In genomic region chr2:73510731-73511360, GRCm38 (mm10) we compare ENCODE assay signal across 18 mouse cellular contexts. TPM values are rescaled to one million over a fixed set of nuclear protein-coding genes. Genes with fewer than 3 reads are reported as not detected.
DNase-seq lines count a peak whose midpoint lies in the region; ATAC-seq and TF ChIP-seq lines count a peak whose summit lies in the region.
"Had no signal": no experiment of that assay in that cellular context is flagged by ENCODE, and none has a peak within 500 bp of the region (broad histone marks: within the 10 kb centered on the region; RNA-seq: fewer than 3 reads in every experiment).

No protein-coding gene starts in this region.

- H3K27ac ChIP-seq in gastrocnemius, adult 2 months: peak overlapping the region; percentile 88
- H3K27ac ChIP-seq in heart, postnatal 0 days (ENCODE audit: low read depth): peak overlapping the region; percentile 34; the same call in 1 of the 2 replicates
- H3K27ac ChIP-seq in embryonic facial prominence, embryonic 15.5 days (replicated peaks): peak overlapping the region; percentile 35
- 0 out of 2 replicates have a peak overlapping the region, but pooled peaks have one; percentile 7 for H3K27ac ChIP-seq in limb, embryonic 10.5 days
- H3K27ac ChIP-seq in left cerebral cortex, adult 2 months: no peak overlapping the region
- H3K27ac ChIP-seq: forebrain, embryonic 12.5 days; heart, embryonic 15.5 days; hindbrain, embryonic 15.5 days had no signal

- no peak overlapping the region for H3K4me3 ChIP-seq in gastrocnemius, adult 2 months
- no peak overlapping the region for H3K4me3 ChIP-seq in heart, postnatal 0 days (ENCODE audit: low read depth, low read length)
- no peak overlapping the region for H3K4me3 ChIP-seq in embryonic facial prominence, embryonic 15.5 days (replicated peaks)
- H3K4me3 ChIP-seq in limb, embryonic 10.5 days: no peak overlapping the region
- no peak overlapping the region for H3K4me3 ChIP-seq in left cerebral cortex, adult 2 months
- H3K4me3 ChIP-seq: forebrain, embryonic 12.5 days; heart, embryonic 15.5 days; hindbrain, embryonic 15.5 days had no signal

- H3K4me2 ChIP-seq in heart, postnatal 0 days (ENCODE audit: low read depth, low read length): no peak overlapping the region
- no peak overlapping the region for H3K4me2 ChIP-seq in embryonic facial prominence, embryonic 15.5 days (replicated peaks)
- H3K4me2 ChIP-seq: forebrain, embryonic 12.5 days; heart, embryonic 15.5 days; hindbrain, embryonic 15.5 days had no signal

- WGBS in heart, postnatal 0 days: 66% methylated on average over 7 of the region's 7 CpGs
- 65% methylated on average over 7 of the region's 7 CpGs for WGBS in embryonic facial prominence, embryonic 15.5 days
- 82% methylated on average over 7 of the region's 7 CpGs for WGBS in limb, embryonic 10.5 days

- H3K9me3 ChIP-seq in heart, postnatal 0 days (replicated peaks; ENCODE audit: control insufficient read depth, low read length): no peaks in the 10 kb centered on the region
- no peaks in the 10 kb centered on the region for H3K9me3 ChIP-seq in embryonic facial prominence, embryonic 15.5 days (replicated peaks)
- H3K9me3 ChIP-seq in limb, embryonic 10.5 days (replicated peaks): no peaks in the 10 kb centered on the region
- H3K9me3 ChIP-seq: forebrain, embryonic 12.5 days; heart, embryonic 15.5 days; hindbrain, embryonic 15.5 days had no signal

- DNase-seq in gastrocnemius, adult 2 months: no peak
- DNase-seq in gastrocnemius, adult 18-20 months (ENCODE audit: low spot score): no peak
- DNase-seq in heart, postnatal 0 days (ENCODE audit: low spot score): no peak
- no peak for DNase-seq in heart, postnatal 4 days
- DNase-seq in limb, embryonic 10.5 days (ENCODE audit: low spot score): no peak
- no peak for DNase-seq in thymus, postnatal 10 days (ENCODE audit: low spot score in 2 of 2)
- no peak for DNase-seq in left cerebral cortex, adult 2 months (ENCODE audit: extremely low spot score in 1 of 2, low spot score in 2 of 2)
- DNase-seq: cerebellum, adult 11-12 months; cerebellum, adult 9-10 months; cerebellum, postnatal 25 days; gastrocnemius, postnatal 25 days; kidney, adult 2 months had no signal

- peaks cover 13% of the 10 kb centered on the region; the same call in 1 of the 2 replicates for H3K4me1 ChIP-seq in heart, postnatal 0 days (ENCODE audit: control insufficient read depth, insufficient read depth)
- peaks cover 45% of the 10 kb centered on the region for H3K4me1 ChIP-seq in embryonic facial prominence, embryonic 15.5 days
- peaks cover 63% of the 10 kb centered on the region for H3K4me1 ChIP-seq in limb, embryonic 10.5 days
- H3K4me1 ChIP-seq: forebrain, embryonic 12.5 days; hindbrain, embryonic 15.5 days had no signal

- no peaks in the 10 kb centered on the region for H3K36me3 ChIP-seq in heart, postnatal 0 days (replicated peaks; ENCODE audit: control insufficient read depth, insufficient read depth, low read length)
- no peaks in the 10 kb centered on the region for H3K36me3 ChIP-seq in embryonic facial prominence, embryonic 15.5 days
- H3K36me3 ChIP-seq in limb, embryonic 10.5 days: peaks cover 9% of the 10 kb centered on the region; the same call in 1 of the 2 replicates
- H3K36me3 ChIP-seq: forebrain, embryonic 12.5 days; heart, embryonic 15.5 days; hindbrain, embryonic 15.5 days had no signal

- TF ChIP-seq CTCF in gastrocnemius, adult 2 months (IDR thresholded peaks at IDR 0.05): no peak
- no peak for TF ChIP-seq CTCF in heart, postnatal 0 days (IDR thresholded peaks at IDR 0.05; ENCODE audit: low read depth)
- TF ChIP-seq CTCF in left cerebral cortex, adult 2 months (IDR thresholded peaks at IDR 0.05): no peak

- no peak for TF ChIP-seq EP300 in heart, postnatal 0 days (IDR thresholded peaks at IDR 0.05; ENCODE audit: low read depth)

- no peak for ATAC-seq in heart, postnatal 0 days (ENCODE audit: insufficient read depth, low read depth)
- ATAC-seq in embryonic facial prominence, embryonic 15.5 days (ENCODE audit: insufficient number of reproducible peaks, low FRiP score, low TSS enrichment, low read depth): no peak
- ATAC-seq: forebrain, embryonic 16.5 days; intestine, embryonic 16.5 days had no signal

- intact Hi-C loops in gastrocnemius, adult 2 months (cut with DNase I): no loop called here
- intact Hi-C loops in left cerebral cortex, adult 2 months (cut with DNase I): no loop called here

- H3K9ac ChIP-seq in heart, postnatal 0 days (replicated peaks; ENCODE audit: low read depth, low read length): no peak overlapping the region
- H3K9ac ChIP-seq in embryonic facial prominence, embryonic 15.5 days: no peak overlapping the region
- H3K9ac ChIP-seq: forebrain, embryonic 12.5 days; heart, embryonic 15.5 days; hindbrain, embryonic 15.5 days had no signal

- no peaks in the 10 kb centered on the region for H3K27me3 ChIP-seq in heart, postnatal 0 days (ENCODE audit: control insufficient read depth, insufficient read depth, low read length)
- no peaks in the 10 kb centered on the region for H3K27me3 ChIP-seq in embryonic facial prominence, embryonic 15.5 days
- no peaks in the 10 kb centered on the region for H3K27me3 ChIP-seq in limb, embryonic 10.5 days (ENCODE audit: low read depth, poor library complexity, severe bottlenecking)
- H3K27me3 ChIP-seq: forebrain, embryonic 12.5 days; heart, embryonic 15.5 days; hindbrain, embryonic 15.5 days had no signal

RNA-seq across cellular contexts. Expression of gene Wipf1, which starts 18.7 kb away (rescaled TPM):
- total RNA-seq in gastrocnemius, adult 2 months (2021): 10 to 100 TPM in 1 of 2 experiments, 1 to 10 TPM in 1; 7.0 to 11.7 TPM
- total RNA-seq in gastrocnemius, adult 18-20 months (2021): 1 to 10 TPM; 6.3 to 7.9 TPM
- total RNA-seq in heart, postnatal 0 days (2014; rRNA removed; ENCODE audit: low replicate concordance): 1.7 and 20.3 TPM in 2 replicates
- 2.9 and 3.1 TPM in 2 replicates for polyA plus RNA-seq in heart, postnatal 0 days (2015; fragmentation: Nextera tagmentation; extraction: Ambion mirVana)
- 10 to 100 TPM; 19.0 to 20.8 TPM for total RNA-seq in heart, postnatal 4 days (2021)
- polyA plus RNA-seq in embryonic facial prominence, embryonic 15.5 days (2015; fragmentation: Nextera tagmentation; extraction: Ambion mirVana): 17.5 and 20.0 TPM in 2 replicates
- polyA plus RNA-seq in limb, embryonic 10.5 days (2016; fragmentation: Nextera tagmentation; extraction: Ambion mirVana): 13.3 and 14.2 TPM in 2 replicates
- 1 to 10 TPM; 7.4 to 7.9 TPM for total RNA-seq in left cerebral cortex, adult 2 months (2021)
